Mouse (Mus musculus): Measurements from ENCODE around the gene Tubb5.

Tubb5 gene

DNA sequence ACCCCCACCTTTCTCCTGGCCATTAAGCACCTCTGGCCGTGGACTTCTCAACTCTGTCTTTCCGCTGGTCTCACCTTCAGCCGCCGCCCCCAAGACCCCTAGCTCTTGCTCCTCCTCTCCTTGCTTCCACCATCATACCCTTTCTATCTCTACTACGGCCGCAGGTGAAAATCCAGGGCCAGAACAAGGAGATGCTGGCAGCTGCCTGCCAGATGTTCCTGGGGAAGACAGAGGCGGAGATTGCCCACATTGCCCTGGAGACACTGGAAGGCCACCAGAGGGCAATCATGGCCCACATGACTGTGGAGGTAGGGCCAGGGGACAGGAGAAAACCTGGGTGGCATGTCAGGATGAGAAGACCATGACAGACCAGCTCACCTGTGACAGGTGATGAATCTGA is 13.7 kb downstream of the Tubb5 start:
- no peak for DNase-seq

DNA sequence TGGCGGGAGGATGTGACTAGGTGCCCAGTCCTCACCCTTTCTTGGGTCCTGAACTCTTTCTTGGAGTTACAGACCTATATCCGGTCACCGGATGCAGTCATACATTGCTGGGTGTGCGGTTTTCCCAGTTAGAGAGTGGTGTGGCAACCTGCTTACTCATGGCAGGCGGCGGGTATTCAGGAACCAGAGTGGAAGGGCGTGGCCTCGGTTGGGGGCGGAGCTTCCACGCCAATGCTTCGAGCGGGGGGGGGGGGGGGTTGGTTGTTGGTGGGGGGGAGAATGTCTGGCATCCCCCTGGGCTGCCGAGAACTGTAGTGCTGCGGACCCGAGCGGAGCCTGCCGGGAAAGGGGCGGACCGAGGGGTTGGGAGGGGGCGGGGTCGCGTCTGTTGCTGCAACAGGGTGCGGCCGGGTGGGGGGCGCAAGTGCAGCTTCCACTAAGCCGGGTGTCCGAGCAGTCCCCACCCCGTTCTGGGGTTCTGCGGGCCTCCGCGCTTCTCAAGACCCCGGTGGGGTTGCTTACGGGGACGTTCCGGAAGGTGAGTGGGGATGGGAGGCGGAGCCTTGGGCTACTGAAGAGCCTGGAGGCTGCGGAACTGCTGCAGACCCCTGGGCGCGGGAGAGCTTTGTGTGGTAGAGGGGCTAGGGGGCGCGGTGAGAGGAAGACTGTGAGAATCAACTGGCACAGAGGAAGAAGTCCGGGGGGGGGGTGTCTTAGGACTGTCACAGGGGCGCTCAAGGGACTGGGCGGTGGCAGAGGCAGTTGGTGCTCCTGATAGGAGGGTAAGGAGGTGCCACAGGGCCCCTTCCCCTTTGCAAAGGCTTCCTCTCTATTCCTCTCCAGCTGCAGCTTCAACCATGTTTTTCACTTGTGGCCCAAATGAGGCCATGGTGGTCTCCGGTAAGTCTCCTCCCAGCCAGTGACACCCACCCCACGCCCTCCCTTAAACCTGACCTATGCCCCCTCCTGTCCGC is 14.9 kb downstream of the Tubb5 start, which contains the start of gene Flot1:
Gene Flot1, plus strand, starts transcription at position 267 of the 974 bp plus-strand sequence.
- DNase-seq, result peak; percentile 63 to 79

DNA sequence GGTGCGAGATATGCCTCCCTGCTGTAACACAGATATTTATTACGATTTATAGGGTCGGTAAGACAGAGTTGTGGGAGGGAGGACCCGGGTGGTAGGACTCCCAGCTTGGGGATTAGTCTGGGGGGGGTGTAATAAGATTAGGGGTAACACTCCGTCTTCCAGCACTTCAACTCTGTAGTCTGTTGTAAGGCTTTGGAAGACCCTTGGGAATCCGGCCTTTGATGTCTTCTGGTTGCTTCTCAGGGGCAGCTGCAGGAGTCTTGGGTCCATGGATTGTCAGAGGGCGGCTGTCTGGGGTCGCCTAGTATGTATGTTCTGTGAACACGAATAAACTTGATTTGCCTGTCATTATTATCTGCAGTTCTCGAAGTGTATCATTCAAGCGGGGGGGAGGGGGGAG is 15.5 kb downstream of the Tubb5 start:
- peak in 1 of 2 experiments; percentile 18 for DNase-seq

DNA sequence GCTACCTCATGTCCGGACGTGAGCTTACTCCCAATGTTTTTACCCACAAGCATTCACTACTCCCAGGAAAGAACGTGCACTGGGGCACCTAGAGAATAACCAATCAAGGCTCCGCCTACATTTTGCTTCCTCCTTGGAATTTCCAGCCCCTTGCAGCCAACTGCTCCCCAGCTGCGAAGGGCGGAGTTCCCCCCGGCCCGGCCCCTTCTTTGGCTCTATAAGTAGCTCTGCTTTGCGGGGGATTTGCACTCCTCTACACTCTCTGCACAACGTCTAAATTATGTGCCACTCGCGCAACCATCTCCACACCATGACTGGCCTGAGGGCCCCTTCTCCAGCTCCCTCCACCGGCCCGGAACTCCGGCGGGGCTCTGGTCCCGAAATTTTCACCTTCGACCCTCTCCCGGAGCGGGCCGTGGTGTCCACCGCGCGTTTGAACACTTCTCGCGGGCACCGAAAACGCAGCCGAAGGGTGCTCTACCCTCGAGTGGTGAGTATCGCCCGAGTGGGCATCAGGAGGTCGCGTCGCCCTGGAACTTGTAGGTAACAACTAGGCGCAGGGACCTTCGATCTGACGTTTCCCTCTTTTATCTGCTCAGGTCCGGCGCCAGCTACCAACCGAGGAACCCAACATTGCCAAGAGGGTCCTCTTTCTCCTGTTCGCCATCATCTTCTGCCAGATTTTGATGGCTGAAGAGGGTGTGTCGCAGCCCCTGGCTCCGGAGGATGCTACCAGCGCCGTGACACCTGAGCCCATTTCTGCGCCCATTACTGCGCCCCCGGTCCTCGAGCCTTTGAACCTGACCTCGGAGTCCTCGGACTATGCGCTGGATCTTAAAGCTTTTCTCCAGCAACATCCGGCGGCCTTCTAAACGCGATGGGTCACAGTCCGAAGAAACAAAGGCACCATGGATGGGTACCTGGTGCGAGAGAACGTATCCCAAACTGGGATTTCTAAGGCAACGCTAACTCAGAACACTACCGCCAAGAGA is 16.4 kb downstream of the Tubb5 start, which contains the start of gene Ier3:
Gene Ier3, plus strand, starts transcription at position 246 of the 992 bp plus-strand sequence.
- DNase-seq, result peak; percentile 41 to 53

DNA sequence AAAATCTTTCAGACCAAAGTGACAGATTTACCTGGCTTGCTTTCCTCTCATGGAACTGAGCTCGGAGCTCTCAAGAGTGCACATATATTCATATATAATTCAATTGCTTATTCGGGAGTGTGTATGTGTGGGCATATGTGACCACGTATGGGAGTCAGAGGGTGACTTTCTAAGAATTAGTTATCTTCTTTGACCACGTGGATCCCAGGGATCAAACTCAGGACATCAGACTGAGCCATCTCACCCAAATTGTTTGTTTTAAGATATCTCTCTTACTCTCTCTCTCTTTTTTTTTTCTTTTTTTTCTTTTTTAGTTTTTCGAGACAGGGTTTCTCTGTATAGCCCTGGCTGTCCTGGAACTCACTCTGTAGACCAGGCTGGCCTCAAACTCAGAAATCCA is 18.0 kb downstream of the Tubb5 start:
- DNase-seq, result no peak

DNA sequence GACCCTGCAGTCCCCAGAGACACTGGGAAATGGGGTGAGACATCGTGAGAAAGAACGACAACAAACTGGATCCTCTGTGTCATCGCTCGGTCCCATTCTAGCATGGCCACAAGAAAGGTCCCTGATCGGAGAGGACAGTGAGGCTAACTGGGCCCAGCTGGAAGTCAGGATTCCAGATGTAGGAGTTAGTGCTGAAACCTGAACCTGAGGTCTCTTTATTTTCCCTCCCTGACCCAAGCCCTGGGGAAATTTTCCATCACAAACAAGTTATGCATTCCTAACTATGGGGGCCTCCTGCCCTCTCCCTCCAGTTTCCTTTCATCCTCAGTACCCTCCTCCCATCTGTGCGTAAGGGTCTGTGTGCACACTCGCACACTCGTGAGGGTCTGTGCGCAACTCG is 20.9 kb downstream of the Tubb5 start:
- no peak for DNase-seq

DNA sequence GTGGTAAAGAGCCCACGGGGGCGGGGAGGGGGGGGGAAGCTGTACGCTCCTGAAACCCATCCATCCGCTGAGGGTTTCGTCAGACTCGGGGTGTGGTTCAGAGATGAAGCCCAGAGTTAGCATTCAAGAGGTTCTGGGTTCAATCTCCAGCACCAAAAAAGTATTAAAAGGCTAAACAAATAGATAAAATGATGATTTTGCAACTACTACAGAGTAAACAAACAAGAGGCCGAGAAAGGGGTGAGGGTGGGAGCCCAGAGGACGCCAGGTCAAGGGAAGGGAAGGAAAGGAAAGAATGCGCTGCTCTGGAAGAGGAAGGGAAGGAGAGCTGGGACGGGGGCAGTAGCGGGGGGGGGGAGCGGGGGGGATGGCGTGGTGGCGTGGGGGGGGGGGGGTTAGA is 21.4 kb downstream of the Tubb5 start:
- no peak for DNase-seq

DNA sequence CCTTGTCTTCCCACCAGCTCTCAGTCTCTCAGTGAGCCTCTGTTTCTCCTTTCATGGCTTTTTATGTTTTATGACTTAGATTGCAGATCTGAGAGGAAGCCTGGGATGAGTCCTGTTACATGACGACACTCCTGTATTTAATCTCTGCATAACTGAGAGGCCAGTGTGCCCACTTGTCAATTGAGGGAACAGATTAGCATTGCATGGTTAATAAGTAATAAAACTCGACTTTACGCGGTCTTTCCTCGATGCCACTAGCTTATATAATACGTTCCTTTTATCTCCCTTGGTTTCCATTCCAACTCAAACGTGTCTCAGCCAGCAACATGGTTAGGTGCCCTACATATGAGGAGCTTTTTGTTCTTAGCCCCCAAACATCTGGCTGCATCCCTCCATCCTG is 22.3 kb downstream of the Tubb5 start:
- DNase-seq, result no peak

DNA sequence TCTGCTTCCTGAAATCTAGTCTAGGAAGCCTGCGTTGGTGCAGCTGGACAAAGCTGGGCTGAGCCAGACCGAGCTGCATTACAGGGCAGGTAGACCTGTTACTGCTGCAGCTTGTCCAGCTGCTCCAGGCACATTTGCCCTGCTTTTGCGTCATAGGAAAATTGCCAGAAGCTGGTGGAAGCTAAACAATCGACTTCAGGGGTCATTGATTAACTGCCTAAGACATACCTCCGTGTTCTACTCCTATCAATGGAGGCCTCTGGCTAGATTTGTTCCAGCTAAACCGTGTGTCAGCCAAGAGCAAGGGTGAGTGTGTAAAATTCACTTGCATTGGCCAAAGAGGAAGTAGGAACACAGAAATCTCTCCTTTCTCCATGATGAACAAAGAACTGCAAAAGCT is 23.4 kb downstream of the Tubb5 start:
- DNase-seq, result no peak

DNA sequence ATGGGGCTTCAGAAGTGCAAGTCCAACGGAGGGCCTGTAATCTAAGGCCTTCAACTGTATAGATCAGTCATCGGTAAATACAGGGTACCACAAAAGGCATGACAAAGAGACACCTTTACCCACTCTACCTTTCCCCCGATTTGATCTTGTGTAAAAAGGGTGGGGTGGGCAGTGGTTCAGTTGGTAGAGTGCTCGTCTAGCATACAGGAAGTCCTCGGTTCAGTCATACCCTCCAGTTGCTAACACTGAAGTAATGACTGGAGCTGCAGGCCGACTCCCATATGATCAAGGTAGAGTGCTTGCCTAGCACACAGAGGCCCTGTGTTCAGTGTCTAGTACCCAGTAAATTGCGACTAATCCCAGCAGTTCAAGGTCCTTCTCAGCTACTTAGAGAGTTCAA is 24.5 kb downstream of the Tubb5 start:
- DNase-seq, result no peak

DNA sequence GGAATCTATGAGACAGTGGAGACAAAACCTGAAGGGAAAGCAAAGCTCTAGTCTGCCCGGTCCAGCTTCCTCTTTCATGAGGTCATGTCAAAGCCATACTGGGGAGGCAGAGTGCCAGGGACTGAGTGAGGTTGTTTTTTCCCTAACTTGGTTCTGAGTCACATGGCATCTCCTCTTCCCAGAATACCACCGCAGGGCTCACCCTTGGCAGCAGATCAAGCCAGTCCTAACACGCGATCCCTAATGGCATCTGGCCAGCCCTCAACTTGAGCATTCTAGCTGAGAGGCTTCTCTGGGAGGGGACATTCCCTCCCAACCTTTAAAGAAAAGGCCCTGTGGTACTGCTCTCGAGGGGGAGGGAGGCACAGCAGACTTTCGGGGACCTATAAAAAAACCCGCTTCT is 24.9 kb downstream of the Tubb5 start:
- peak; percentile 36 to 44 for DNase-seq

DNA sequence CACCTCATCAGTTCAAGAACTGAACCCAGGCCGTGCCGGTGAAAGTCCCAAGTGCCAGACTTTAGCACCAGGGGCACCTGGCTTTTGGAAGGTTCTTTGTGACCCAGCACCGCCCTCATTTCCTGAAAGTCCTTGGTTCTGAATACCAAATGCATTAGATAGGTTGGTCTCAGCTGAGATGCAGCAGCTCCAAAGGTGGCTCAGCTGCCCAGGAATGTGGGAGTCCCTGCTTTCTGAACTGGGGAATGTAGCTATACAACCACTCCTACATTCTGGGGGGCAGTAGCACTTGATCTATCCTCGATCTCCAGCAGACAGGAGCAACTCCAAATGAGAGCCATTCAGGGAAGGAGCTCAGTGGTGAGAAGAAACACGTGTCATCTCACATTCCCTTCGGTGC is 25.4 kb downstream of the Tubb5 start:
- DNase-seq, result no peak

DNA sequence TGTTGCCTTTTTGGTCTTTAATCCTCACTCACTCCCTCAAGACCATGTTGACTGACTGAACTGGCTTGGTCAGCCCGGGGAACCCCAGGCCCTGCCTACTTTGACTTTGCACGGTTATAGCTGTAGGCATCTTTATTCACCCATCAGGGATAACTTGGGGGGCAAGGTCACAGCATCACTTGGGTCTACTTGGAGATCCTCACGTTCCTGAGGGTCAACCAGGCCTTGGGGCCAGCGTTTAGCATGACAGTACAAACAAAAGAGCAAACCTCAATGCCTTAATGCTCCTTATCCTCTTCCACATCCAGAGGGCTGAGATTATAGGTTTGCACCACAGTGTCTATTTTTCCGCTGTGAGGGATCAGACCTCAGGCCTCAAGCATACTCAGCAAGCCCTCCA is 25.8 kb downstream of the Tubb5 start:
- no peak for DNase-seq

DNA sequence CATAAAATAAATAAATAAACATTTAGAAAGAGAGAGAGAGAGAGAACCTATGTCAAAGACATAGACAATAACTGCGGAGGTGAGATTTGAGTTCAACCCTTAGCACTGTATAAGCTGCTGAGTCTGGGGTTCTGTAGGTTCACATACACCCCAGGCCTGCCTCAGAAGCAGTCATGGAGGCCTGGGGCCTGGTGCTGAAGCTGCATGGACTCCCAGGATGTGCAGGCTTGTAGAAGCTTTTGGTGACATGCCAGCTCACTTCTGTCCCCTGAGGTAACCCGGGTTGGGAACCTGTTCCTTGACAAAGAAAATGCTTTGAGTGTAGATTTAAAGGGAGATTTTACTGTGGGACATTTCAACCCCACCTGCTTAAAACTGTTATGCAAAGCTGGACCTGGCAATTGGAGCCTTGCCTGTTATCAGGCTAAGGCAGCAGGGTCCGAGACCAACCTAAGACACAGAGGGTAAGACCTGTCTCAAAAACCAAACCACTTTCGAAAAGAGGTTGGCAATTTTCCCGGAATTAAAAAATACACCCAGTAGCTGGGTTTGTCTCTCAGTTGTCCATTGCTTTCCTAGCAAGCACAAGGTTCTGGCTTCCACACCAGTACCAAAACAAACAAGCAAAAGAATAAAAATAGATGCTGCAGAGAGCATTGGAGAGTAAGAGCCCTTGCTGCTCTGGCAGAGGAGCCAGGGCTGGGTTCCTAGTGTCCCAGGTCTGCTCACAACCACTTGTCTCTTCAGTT is 27.0 kb downstream of the Tubb5 start:
- no peak for DNase-seq

DNA sequence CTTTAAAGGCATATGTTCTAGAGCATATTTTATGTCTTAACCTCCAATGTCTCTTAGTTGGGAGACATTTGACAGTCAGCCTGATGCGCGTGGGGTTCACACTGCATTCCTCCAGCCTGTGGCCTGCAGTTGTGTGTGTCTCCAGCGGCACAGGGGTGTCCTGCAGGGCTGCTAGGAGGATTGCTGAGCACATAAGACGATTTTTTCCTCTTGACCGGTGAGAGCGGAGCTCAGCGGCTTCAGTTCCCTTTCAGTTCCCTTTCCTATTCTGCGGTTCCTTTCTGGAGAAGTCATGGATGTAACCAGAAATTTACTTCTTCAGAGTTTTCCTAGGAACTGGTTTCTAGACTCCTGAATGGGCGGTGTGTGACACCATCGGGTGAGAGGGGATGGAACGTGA is 28.7 kb downstream of the Tubb5 start:
- DNase-seq, result no peak

DNA sequence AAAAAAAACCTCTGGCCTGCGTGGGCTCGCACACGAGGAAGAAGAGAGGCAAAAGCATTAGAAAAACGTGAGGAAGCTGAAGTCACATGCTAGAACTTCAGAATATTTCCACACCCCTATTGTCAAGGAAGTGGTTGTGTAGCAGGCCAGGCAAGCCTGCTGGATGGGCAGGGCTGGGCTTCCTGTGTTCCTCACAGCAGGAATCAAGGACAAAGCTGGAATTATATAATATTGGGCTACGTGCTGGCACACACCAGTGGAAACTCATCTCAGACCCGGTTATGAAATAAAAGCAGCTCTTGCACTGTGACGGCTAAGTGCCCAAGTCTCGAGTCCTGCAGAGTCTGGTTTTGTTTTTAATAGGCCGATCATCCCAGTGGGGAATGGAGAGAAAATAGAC is 30.0 kb downstream of the Tubb5 start:
- DNase-seq, result no peak

DNA sequence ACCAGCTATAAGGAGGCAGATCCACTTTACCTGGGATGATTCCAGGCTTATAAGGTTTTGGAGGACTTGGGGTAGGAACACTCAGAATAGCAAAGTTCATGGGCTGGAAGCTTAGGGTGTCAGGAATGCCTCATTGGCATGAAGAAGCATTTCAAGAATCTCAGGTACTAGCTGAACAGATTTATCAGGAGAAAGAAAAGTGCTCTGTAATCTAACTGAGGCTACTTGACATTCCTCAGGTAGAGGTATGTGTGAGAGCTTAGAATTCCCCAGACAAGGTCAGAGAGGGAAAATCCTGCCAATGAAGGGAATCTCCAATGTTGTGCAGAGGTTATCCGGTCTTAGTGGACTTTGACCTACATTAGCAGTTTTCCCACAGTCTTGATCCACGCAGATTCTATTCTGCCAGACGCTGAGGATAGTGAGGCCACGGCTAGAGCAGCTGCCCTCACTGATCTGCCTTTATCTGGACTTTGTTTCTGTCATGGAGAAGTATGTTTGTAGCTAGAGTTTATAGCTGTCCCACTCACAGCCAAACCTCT is 34.2 kb downstream of the Tubb5 start:
- DNase-seq, result no peak

DNA sequence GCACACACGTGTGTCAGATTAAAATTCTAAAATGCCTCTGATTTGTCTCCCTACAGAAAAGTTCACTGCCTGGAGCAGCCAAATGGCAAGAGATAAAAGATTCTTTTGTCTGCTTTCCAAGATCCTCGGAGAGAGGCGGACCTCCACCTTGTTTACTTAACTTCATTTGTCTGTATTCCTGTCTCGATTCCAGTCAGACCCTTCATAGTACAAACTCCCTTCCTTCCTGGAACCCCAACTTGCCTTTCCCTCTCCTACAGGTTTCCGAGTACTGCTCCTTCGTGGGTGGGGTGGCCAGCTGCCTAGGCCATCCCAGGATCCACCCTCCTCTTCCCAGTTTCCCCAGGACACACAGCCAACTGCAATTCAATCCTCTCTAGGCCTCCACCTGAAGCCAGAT is 35.1 kb downstream of the Tubb5 start:
- no peak for DNase-seq

DNA sequence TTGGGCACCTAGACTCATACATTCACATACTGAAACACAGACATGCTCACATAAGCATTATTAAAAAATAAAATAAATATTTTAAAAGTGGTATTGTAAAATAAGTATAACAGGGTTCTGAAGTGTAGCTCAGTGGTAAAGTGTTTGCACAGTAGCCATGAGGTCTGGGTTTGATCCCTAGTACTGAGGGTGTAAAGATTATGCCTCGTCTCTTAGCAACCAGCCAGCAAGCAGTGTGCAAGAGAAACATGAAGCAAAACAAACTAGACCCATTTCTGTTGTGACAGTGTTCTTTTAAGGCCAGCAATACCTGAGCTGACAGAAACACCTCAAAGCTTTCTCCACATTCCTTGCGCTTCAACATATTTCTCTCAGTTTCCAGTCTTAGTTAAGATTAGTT is 37.2 kb downstream of the Tubb5 start:
- DNase-seq, result no peak

DNA sequence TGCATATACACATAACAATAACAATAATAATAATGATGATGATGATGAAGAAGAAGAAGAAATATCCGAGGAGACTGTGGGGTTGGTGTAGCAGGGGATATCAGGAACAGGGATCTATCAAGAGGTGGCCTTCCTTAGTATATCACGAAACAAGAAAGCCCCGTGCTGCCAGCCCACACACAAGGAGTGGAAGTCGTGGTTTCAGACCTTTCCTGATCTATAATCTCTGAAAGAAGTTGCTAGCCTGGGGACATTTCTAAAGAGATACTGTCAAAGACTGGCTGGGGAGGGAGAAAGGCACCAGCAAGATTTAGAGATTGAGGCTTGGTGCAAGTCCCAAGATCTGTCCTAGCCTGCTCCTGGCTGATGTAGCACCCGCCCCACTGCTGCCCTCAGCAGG is 41.3 kb downstream of the Tubb5 start:
- no peak for DNase-seq

DNA sequence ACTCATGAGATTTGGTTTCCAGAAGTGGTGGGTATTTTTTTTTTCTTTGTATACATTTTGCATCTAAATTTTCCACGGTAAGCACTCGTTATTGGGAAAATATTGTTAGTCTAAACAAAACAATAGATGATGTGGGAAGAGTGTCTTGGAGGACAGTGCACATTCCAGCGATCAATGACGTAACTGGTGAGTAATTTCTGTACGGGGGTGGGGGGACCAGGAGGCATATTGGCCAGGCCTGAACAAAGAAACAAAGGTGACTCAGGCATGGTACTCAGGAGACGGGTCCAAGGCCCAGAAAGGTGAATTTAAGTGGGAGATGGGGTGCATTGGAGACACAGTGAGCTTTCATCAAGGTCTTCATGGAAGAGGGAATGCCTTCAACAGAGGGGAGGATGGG is 42.5 kb downstream of the Tubb5 start:
- DNase-seq, result no peak

DNA sequence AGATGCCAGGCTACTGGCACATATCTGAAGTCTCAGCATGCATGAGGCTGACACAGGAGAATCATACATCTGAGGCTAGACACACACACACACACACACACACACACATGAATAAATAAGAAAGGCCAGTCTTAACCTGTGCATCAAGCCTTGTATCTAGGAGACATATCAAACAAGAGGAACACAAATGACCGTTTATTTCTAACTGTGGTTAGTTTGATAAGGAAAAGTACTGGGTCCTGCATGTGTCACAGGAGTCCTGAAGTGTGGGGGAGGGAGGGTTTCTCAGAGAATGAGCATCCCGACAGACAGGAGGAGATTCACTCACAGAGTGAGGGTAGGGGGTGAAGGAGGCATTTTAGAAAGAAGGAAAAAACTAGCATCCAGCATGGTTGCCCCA is 43.0 kb downstream of the Tubb5 start:
- no peak for DNase-seq

Measured in spleen, adult 18-20 months (tissue).